ENCODE assay signal across 17 mouse cellular contexts in genomic region chr14:46439461-46440048, GRCm38 (mm10).
"Had no signal": no experiment of that assay in that cellular context is flagged by ENCODE, and none has a peak within 500 bp of the region (broad histone marks: within the 10 kb centered on the region; RNA-seq: fewer than 3 reads in every experiment).

No protein-coding gene starts in this region.

- ATAC-seq: intestine, postnatal 0 days; liver, embryonic 12.5 days; midbrain, embryonic 15.5 days had no signal

- H3K4me2 ChIP-seq: limb, embryonic 13.5 days; liver, embryonic 12.5 days; liver, embryonic 15.5 days; lung, embryonic 14.5 days; midbrain, embryonic 12.5 days; midbrain, embryonic 15.5 days; neural tube, embryonic 13.5 days had no signal

- DNase-seq: kidney, adult 8-10 months; kidney, postnatal 14 days; kidney, postnatal 4 days; liver; lung, embryonic 14.5 days; retina, postnatal 1 day; right cerebral cortex, postnatal 25 days; thymus, postnatal 25 days had no signal

- H3K4me1 ChIP-seq: liver, embryonic 12.5 days; liver, embryonic 15.5 days; midbrain, embryonic 12.5 days; midbrain, embryonic 15.5 days had no signal

- H3K9me3 ChIP-seq: limb, embryonic 10.5 days; limb, embryonic 13.5 days; liver, embryonic 12.5 days; liver, embryonic 15.5 days; midbrain, embryonic 12.5 days; midbrain, embryonic 15.5 days; neural tube, embryonic 13.5 days had no signal

- H3K9ac ChIP-seq: limb, embryonic 13.5 days; liver, embryonic 12.5 days; liver, embryonic 15.5 days; lung, embryonic 14.5 days; midbrain, embryonic 12.5 days; midbrain, embryonic 15.5 days; neural tube, embryonic 13.5 days had no signal

- H3K27ac ChIP-seq: limb, embryonic 10.5 days; limb, embryonic 13.5 days; liver, embryonic 12.5 days; liver, embryonic 15.5 days; midbrain, embryonic 12.5 days; midbrain, embryonic 15.5 days; neural tube, embryonic 13.5 days had no signal

- H3K4me3 ChIP-seq: limb, embryonic 10.5 days; limb, embryonic 13.5 days; liver, embryonic 12.5 days; liver, embryonic 15.5 days; midbrain, embryonic 12.5 days; midbrain, embryonic 15.5 days; myocyte; neural tube, embryonic 13.5 days had no signal

- H3K36me3 ChIP-seq: limb, embryonic 10.5 days; limb, embryonic 13.5 days; liver, embryonic 12.5 days; liver, embryonic 15.5 days; midbrain, embryonic 12.5 days; midbrain, embryonic 15.5 days; neural tube, embryonic 13.5 days had no signal

- H3K27me3 ChIP-seq: limb, embryonic 13.5 days; liver, embryonic 12.5 days; midbrain, embryonic 12.5 days; midbrain, embryonic 15.5 days; neural tube, embryonic 13.5 days had no signal
